Mouse (Mus musculus) embryonic facial prominence, embryonic 15.5 days (tissue): Measurements from ENCODE around the gene Sprr2j-ps. TPM values are rescaled to one million over a fixed set of nuclear protein-coding genes. Genes with fewer than 3 reads are reported as not detected.

Experiments
- ATAC-seq: fragments of 200-750 bp; cut with Nextera tagmentation; 2 replicates; pipeline ENCODE4 v1.8.0; 2017; ENCODE audit warnings: low read depth, moderate TSS enrichment; ENCODE audit not compliant: insufficient number of reproducible peaks, low FRiP score, low TSS enrichment
- H3K27ac ChIP-seq: fragments of 300-500 bp; sonication (generic); replicated peaks from 2 replicates; pipeline ENCODE4 v1.5.1; 2015; ENCODE audit warnings: mild to moderate bottlenecking, inconsistent platforms
- H3K27me3 ChIP-seq: fragments of 300-500 bp; sonication (generic); 2 replicates; pipeline ENCODE4 v1.6.1; 2015; ENCODE audit warnings: inconsistent platforms
- H3K36me3 ChIP-seq: fragments of 300-500 bp; sonication (generic); 2 replicates; pipeline ENCODE4 v1.6.1; 2015; ENCODE audit warnings: mild to moderate bottlenecking, inconsistent platforms
- H3K4me1 ChIP-seq: fragments of 300-500 bp; sonication (generic); 2 replicates; pipeline ENCODE4 v1.6.1; 2015; ENCODE audit warnings: inconsistent platforms
- H3K4me2 ChIP-seq: fragments of 300-500 bp; sonication (generic); replicated peaks from 2 replicates; pipeline ENCODE4 v1.6.1; 2015; ENCODE audit warnings: mild to moderate bottlenecking, inconsistent platforms
- H3K4me3 ChIP-seq: fragments of 300-500 bp; sonication (generic); replicated peaks from 2 replicates; pipeline ENCODE4 v1.5.1; 2015; ENCODE audit warnings: mild to moderate bottlenecking, inconsistent platforms
- H3K9ac ChIP-seq: fragments of 300-500 bp; sonication (generic); 2 replicates; pipeline ENCODE4 v1.6.1; 2015; ENCODE audit warnings: inconsistent platforms
- H3K9me3 ChIP-seq: fragments of 300-500 bp; sonication (generic); replicated peaks from 2 replicates; pipeline ENCODE4 v1.6.1; 2016; ENCODE audit warnings: inconsistent platforms
- WGBS: fragments of 180-500 bp; shearing (Covaris S2); methylation state at CpG from one replicate; pipeline ENCODE4 v1.1.7; 2015; 5-methylcytosine and 5-hydroxymethylcytosine counted together
- polyA plus RNA-seq: library from polyadenylated mRNA; unstranded; fragments of >200 nt; fragmentation: Nextera tagmentation; extraction: Ambion mirVana; gene quantifications from 2 replicates; pipeline ENCODE4 v1.2.1, GENCODE M21; 2015

The Sprr2j-ps gene
- polyA plus RNA-seq, result 0.26 TPM in 1 of 2 replicates, not detected in the other

GRCm38 (mm10) chr3:92417782-92418181 is at the start of gene Sprr2j-ps:
Gene Sprr2j-ps (plus strand): TSS chr3:92418082.
- no peak for ATAC-seq
- no peaks in the 10 kb centered on the region for H3K4me1 ChIP-seq
- H3K36me3 ChIP-seq, result no peaks in the 10 kb centered on the region
- H3K4me2 ChIP-seq, result no peak within 1 kb of the TSS
- no peak within 1 kb of the TSS for H3K4me3 ChIP-seq
- no peak within 1 kb of the TSS for H3K27ac ChIP-seq
- H3K9me3 ChIP-seq, result no peaks in the 10 kb centered on the region
- WGBS, result 91% methylated on average over 2 of the region's 2 CpGs
- H3K27me3 ChIP-seq, result no peaks in the 10 kb centered on the region
- H3K9ac ChIP-seq, result no peak within 1 kb of the TSS

DNA sequence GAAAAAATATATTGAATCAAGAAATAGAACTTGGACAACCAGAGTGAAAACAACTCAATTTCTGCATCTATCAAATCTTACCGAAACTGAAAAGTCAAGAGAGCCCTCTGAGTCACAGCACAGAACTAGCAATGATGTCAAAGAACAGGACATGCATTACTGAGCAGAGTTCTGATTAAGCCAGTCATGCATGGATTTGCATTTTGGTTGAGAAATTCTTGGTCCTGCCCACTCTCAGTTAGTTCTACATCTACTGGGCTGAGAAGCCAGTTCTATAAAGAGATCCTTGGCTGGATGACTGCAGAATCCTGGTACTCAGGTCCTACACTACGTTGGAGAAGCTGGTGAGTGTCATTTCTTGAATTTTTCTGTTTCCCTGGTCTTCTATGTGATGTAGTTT is 44.3 kb upstream of the Sprr2j-ps start:
- no peak overlapping the region for H3K4me2 ChIP-seq
- H3K4me3 ChIP-seq, result no peak overlapping the region
- no peaks in the 10 kb centered on the region for H3K4me1 ChIP-seq
- H3K27ac ChIP-seq, result no peak overlapping the region
- H3K36me3 ChIP-seq, result no peaks in the 10 kb centered on the region
- H3K9me3 ChIP-seq, result no peaks in the 10 kb centered on the region
- no peaks in the 10 kb centered on the region for H3K27me3 ChIP-seq
- 66% methylated on average over 2 of the region's 2 CpGs for WGBS
- no peak for ATAC-seq
- H3K9ac ChIP-seq, result no peak overlapping the region

DNA sequence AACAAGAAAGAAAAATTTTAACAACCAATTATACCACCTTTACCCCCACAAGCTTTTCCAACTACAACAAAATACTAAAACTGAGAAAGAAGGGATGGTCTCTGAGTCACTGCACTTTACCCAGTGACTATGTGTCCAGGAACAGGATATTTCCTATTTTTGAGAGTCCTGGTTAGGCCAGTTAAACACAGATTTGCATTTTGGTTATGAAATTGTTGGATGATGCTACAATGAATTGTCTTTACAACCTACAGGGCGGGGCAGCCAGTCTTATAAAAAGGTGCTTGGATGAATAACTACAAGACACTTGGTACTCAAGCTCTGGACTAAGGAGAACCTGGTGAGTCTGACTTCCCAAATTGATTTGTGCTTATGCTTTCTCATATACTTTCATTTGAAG is 32.5 kb upstream of the Sprr2j-ps start, which contains the start of gene Sprr2h:
Sprr2h (plus strand) TSS at position 301 of the 400 bp plus-strand sequence.
- Histone ChIP-seq H3K4me3 (no peak within 1 kb of the TSS), H3K4me2 (no peak within 1 kb of the TSS), H3K27me3 (no peaks in the 10 kb centered on the region), H3K9ac (no peak within 1 kb of the TSS), H3K9me3 (no peaks in the 10 kb centered on the region), H3K4me1 (no peaks in the 10 kb centered on the region), H3K36me3 (no peaks in the 10 kb centered on the region), H3K27ac (no peak within 1 kb of the TSS)
- ATAC-seq, result no peak
- WGBS, result 82% methylated on average over 1 of the region's 1 CpGs

DNA sequence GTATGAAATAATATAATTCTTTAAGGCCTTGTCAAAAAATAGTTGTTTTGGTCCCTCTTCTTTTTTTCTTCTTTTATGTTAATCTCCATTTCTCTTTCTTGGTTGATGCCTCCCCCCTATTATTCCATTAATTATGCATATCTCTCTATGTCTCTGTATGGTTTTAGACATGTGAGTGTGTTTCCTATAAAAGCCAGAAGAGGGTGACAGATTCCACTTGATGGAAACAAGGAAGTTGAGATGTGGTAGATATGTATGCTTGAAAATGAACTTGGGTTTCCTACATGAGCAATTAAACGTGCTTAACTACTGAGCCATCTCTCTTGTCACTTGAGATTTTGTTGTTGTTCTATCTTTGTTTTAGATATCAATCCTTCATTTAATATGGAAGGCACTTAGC is 23.6 kb upstream of the Sprr2j-ps start:
- 39% methylated on average over 1 of the region's 1 CpGs for WGBS
- H3K4me3 ChIP-seq, result no peak overlapping the region

DNA sequence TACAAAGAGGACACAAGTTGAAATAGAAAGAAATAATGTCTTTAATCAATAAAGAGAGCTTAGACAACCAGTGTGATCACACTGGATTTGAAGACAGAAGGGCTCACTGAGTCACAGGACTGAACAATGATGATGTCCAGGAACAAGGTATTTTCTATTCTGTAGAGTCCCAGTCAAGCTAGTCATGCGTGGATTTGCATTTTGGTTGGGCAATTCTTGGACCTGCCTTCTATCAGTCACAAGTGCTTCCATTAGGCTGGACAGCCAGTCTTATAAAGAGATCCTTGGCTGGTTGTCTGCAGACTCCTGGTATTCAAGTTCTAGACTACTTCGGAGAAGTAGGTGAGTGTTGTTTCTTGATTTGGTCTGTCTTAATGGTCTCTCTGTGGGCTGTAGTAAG is 10.2 kb upstream of the Sprr2j-ps start, which contains the start of gene Sprr2i:
Sprr2i (plus strand) TSS at position 301 of the 400 bp plus-strand sequence.
- H3K27ac ChIP-seq, result no peak within 1 kb of the TSS
- H3K27me3 ChIP-seq, result no peaks in the 10 kb centered on the region
- no peak within 1 kb of the TSS for H3K9ac ChIP-seq
- H3K4me3 ChIP-seq, result no peak within 1 kb of the TSS
- H3K4me1 ChIP-seq, result no peaks in the 10 kb centered on the region
- no peak for ATAC-seq
- H3K4me2 ChIP-seq, result no peak within 1 kb of the TSS
- WGBS, result 89% methylated on average over 2 of the region's 2 CpGs
- no peaks in the 10 kb centered on the region for H3K36me3 ChIP-seq
- H3K9me3 ChIP-seq, result no peaks in the 10 kb centered on the region

More for the DNA sequence above, 23.6 kb upstream of the Sprr2j-ps start:
- Histone ChIP-seq H3K4me2 (no peak overlapping the region), H3K9me3 (no peaks in the 10 kb centered on the region), H3K4me1 (no peaks in the 10 kb centered on the region), H3K9ac (no peak overlapping the region), H3K36me3 (no peaks in the 10 kb centered on the region), H3K27ac (no peak overlapping the region), H3K27me3 (no peaks in the 10 kb centered on the region)
- no peak for ATAC-seq

GRCm38 (mm10) chr3:92429323-92429722 is 11.4 kb downstream of the Sprr2j-ps start, which contains the start of gene Gm9774:
Gene Gm9774 (minus strand): TSS chr3:92429423.
- no peak for ATAC-seq
- 89% methylated on average over 6 of the region's 6 CpGs for WGBS
- H3K9ac ChIP-seq, result no peak within 1 kb of the TSS

DNA sequence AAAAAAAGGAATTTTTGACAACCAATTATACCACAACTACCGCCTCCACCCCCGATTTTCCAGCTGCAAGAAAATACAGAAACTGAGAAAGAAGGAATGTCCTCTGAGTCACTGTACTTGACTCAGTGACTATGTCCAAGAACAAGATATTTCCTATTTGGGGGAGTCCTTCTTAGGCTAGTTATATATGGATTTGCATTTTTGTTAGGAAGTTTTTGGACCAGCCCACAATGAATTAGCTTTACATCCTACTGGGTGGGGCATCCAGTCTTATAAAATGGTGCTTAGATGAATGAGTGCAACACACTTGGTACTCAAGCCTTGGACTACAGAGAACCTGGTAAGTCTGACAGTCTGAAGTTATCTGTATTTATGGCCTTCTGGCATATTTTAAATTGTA is 14.4 kb downstream of the Sprr2j-ps start, which contains the start of gene Sprr2k:
Sprr2k (plus strand) TSS at position 301 of the 400 bp plus-strand sequence.
- no peaks in the 10 kb centered on the region for H3K27me3 ChIP-seq
- H3K4me1 ChIP-seq, result no peaks in the 10 kb centered on the region
- H3K9me3 ChIP-seq, result no peaks in the 10 kb centered on the region
- H3K4me3 ChIP-seq, result no peak within 1 kb of the TSS
- H3K27ac ChIP-seq, result no peak within 1 kb of the TSS
- no peak within 1 kb of the TSS for H3K9ac ChIP-seq
- WGBS, result 72% methylated on average over 2 of the region's 2 CpGs
- no peak within 1 kb of the TSS for H3K4me2 ChIP-seq
- no peak for ATAC-seq
- no peaks in the 10 kb centered on the region for H3K36me3 ChIP-seq

More at GRCm38 (mm10) chr3:92429323-92429722, 11.4 kb downstream of the Sprr2j-ps start, which contains the start of gene Gm9774:
- H3K4me2 ChIP-seq, result no peak within 1 kb of the TSS
- H3K4me1 ChIP-seq, result no peaks in the 10 kb centered on the region
- H3K4me3 ChIP-seq, result no peak within 1 kb of the TSS
- H3K27ac ChIP-seq, result no peak within 1 kb of the TSS
- H3K36me3 ChIP-seq, result no peaks in the 10 kb centered on the region
- H3K27me3 ChIP-seq, result no peaks in the 10 kb centered on the region
- no peaks in the 10 kb centered on the region for H3K9me3 ChIP-seq

- no peak within 1 kb of the TSS for H3K4me3 ChIP-seq
- 84% methylated on average over 3 of the region's 3 CpGs for WGBS
- no peak within 1 kb of the TSS for H3K4me2 ChIP-seq
- H3K27ac ChIP-seq, result no peak within 1 kb of the TSS
- no peaks in the 10 kb centered on the region for H3K9me3 ChIP-seq
- H3K9ac ChIP-seq, result no peak within 1 kb of the TSS
- no peaks in the 10 kb centered on the region for H3K4me1 ChIP-seq
- no peaks in the 10 kb centered on the region for H3K36me3 ChIP-seq
- ATAC-seq, result no peak
- no peaks in the 10 kb centered on the region for H3K27me3 ChIP-seq
These were observed 20.8 kb downstream of the Sprr2j-ps start, which contains the start of gene Sprr1b for GRCm38 (mm10) chr3:92438689-92439088. Gene Sprr1b (minus strand): TSS chr3:92438789.

GRCm38 (mm10) chr3:92440177-92440576 is 22.3 kb downstream of the Sprr2j-ps start:
- H3K9ac ChIP-seq, result no peak overlapping the region
- WGBS, result 69% methylated on average over 3 of the region's 3 CpGs
- H3K4me2 ChIP-seq, result no peak overlapping the region
- H3K4me1 ChIP-seq, result no peaks in the 10 kb centered on the region
- H3K4me3 ChIP-seq, result no peak overlapping the region
- no peaks in the 10 kb centered on the region for H3K36me3 ChIP-seq
- no peak overlapping the region for H3K27ac ChIP-seq
- ATAC-seq, result no peak
- H3K9me3 ChIP-seq, result no peaks in the 10 kb centered on the region
- H3K27me3 ChIP-seq, result no peaks in the 10 kb centered on the region

- no peak overlapping the region for H3K4me3 ChIP-seq
- WGBS, result 80% methylated on average over 5 of the region's 5 CpGs
- ATAC-seq, result no peak
These were observed 37.3 kb downstream of the Sprr2j-ps start for GRCm38 (mm10) chr3:92455151-92455550.

DNA sequence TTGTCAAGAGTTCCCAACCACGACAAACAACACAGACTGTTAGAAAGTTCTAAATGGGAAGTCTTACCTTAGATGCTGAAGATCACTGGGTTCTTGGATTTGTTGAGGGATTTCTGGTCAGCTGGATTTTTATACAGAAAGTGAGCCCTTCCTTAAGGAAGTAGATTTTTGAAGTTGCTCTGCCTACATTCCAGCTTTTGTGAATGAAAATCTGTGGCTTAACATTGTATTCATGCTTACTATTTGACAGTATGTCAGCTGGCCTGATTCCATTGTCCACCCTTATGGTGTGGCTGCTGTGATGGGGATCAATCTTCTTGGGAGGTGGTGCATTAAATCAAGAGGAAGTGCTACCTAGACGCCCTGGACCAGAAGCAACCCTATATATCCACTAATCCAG is 40.7 kb downstream of the Sprr2j-ps start, which contains the start of gene Sprr3:
Sprr3 (minus strand) TSS at position 101 of the 400 bp plus-strand sequence.
- H3K4me3 ChIP-seq, result no peak within 1 kb of the TSS
- H3K4me1 ChIP-seq, result no peaks in the 10 kb centered on the region
- H3K36me3 ChIP-seq, result no peaks in the 10 kb centered on the region
- H3K27me3 ChIP-seq, result no peaks in the 10 kb centered on the region
- 66% methylated on average over 2 of the region's 2 CpGs for WGBS
- no peak within 1 kb of the TSS for H3K4me2 ChIP-seq
- H3K27ac ChIP-seq, result no peak within 1 kb of the TSS
- ATAC-seq, result no peak
- no peak within 1 kb of the TSS for H3K9ac ChIP-seq
- no peaks in the 10 kb centered on the region for H3K9me3 ChIP-seq

More at GRCm38 (mm10) chr3:92455151-92455550, 37.3 kb downstream of the Sprr2j-ps start:
- Histone ChIP-seq H3K27ac (no peak overlapping the region), H3K4me1 (no peaks in the 10 kb centered on the region), H3K9me3 (no peaks in the 10 kb centered on the region), H3K4me2 (no peak overlapping the region), H3K27me3 (no peaks in the 10 kb centered on the region), H3K36me3 (no peaks in the 10 kb centered on the region), H3K9ac (no peak overlapping the region)

GRCm38 (mm10) chr3:92466576-92466975 is 48.7 kb downstream of the Sprr2j-ps start:
- no peak for ATAC-seq
- no peaks in the 10 kb centered on the region for H3K4me1 ChIP-seq
- H3K4me3 ChIP-seq, result no peak overlapping the region
- no peaks in the 10 kb centered on the region for H3K9me3 ChIP-seq
- H3K27me3 ChIP-seq, result no peaks in the 10 kb centered on the region
- no peaks in the 10 kb centered on the region for H3K36me3 ChIP-seq
- H3K4me2 ChIP-seq, result no peak overlapping the region
- no peak overlapping the region for H3K9ac ChIP-seq
- H3K27ac ChIP-seq, result no peak overlapping the region
- 70% methylated on average over 1 of the region's 1 CpGs for WGBS
